Mouse (Mus musculus): ENCODE data around the gene Xpo6. TPM values are rescaled to one million over a fixed set of nuclear protein-coding genes. Genes with fewer than 3 reads are reported as not detected.

Gene Xpo6
- polyA plus RNA-seq, 1 experiment from 2014 or later = 60.8 TPM

- Histone ChIP-seq H3K9ac (replicated peaks; ENCODE audit: low read length) (no peak overlapping the region), H3K36me3 (replicated peaks; ENCODE audit: control insufficient read depth, insufficient read depth, low read depth, low read length) (no peaks in the 10 kb centered on the region), H3K4me1 (ENCODE audit: control insufficient read depth, insufficient read depth, low read length) (no peaks in the 10 kb centered on the region), H3K27ac (replicated peaks; ENCODE audit: low read depth, low read length) (no peak overlapping the region), H3K9me3 (replicated peaks; ENCODE audit: control insufficient read depth, low read length) (no peaks in the 10 kb centered on the region), H3K4me2 (ENCODE audit: low read depth, low read length) (no peak overlapping the region), H3K27me3 (ENCODE audit: control insufficient read depth, insufficient read depth, low read length) (no peaks in the 10 kb centered on the region), H3K4me3 (ENCODE audit: low read depth, low read length) (no peak overlapping the region)
- no peak for DNase-seq (ENCODE audit: low spot score)
- WGBS = 83% methylated on average over 1 of the region's 1 CpGs
- no peak for ATAC-seq (replicated peaks; ENCODE audit: insufficient number of reproducible peaks, low FRiP score, low TSS enrichment, low read depth)
These were observed 10.8 kb downstream of the Xpo6 start for GRCm38 (mm10) chr7:126189517-126189916.

- H3K4me1 ChIP-seq (ENCODE audit: control insufficient read depth, insufficient read depth, low read length) = peaks cover 6% of the 10 kb centered on the region; the same call in 1 of the 2 replicates
- H3K4me3 ChIP-seq (ENCODE audit: low read depth, low read length) = no peak overlapping the region
- H3K27me3 ChIP-seq (ENCODE audit: control insufficient read depth, insufficient read depth, low read length) = no peaks in the 10 kb centered on the region
- DNase-seq (ENCODE audit: low spot score) (no peak), ATAC-seq (replicated peaks; ENCODE audit: insufficient number of reproducible peaks, low FRiP score, low TSS enrichment, low read depth) (no peak)
- H3K9me3 ChIP-seq (replicated peaks; ENCODE audit: control insufficient read depth, low read length) = no peaks in the 10 kb centered on the region
- H3K27ac ChIP-seq (replicated peaks; ENCODE audit: low read depth, low read length) = no peak overlapping the region
- no peak overlapping the region for H3K9ac ChIP-seq (replicated peaks; ENCODE audit: low read length)
- H3K4me2 ChIP-seq (ENCODE audit: low read depth, low read length) = no peak overlapping the region
- H3K36me3 ChIP-seq (replicated peaks; ENCODE audit: control insufficient read depth, insufficient read depth, low read depth, low read length) = no peaks in the 10 kb centered on the region
These were observed 14.3 kb downstream of the Xpo6 start for GRCm38 (mm10) chr7:126185999-126186398.

GRCm38 (mm10) chr7:126183583-126183982, 16.7 kb downstream of the Xpo6 start:
- WGBS = 78% methylated on average over 1 of the region's 1 CpGs
- H3K9ac ChIP-seq (replicated peaks; ENCODE audit: low read length) = no peak overlapping the region
- no peak for DNase-seq (ENCODE audit: low spot score)
- no peak overlapping the region for H3K4me3 ChIP-seq (ENCODE audit: low read depth, low read length)
- no peaks in the 10 kb centered on the region for H3K9me3 ChIP-seq (replicated peaks; ENCODE audit: control insufficient read depth, low read length)
- no peak for ATAC-seq (replicated peaks; ENCODE audit: insufficient number of reproducible peaks, low FRiP score, low TSS enrichment, low read depth)
- H3K27me3 ChIP-seq (ENCODE audit: control insufficient read depth, insufficient read depth, low read length) = no peaks in the 10 kb centered on the region
- no peak overlapping the region for H3K4me2 ChIP-seq (ENCODE audit: low read depth, low read length)
- H3K36me3 ChIP-seq (replicated peaks; ENCODE audit: control insufficient read depth, insufficient read depth, low read depth, low read length) = no peaks in the 10 kb centered on the region
- peaks cover 6% of the 10 kb centered on the region; the same call in 1 of the 2 replicates for H3K4me1 ChIP-seq (ENCODE audit: control insufficient read depth, insufficient read depth, low read length)
- no peak overlapping the region for H3K27ac ChIP-seq (replicated peaks; ENCODE audit: low read depth, low read length)

GRCm38 (mm10) chr7:126181487-126181886, 18.8 kb downstream of the Xpo6 start:
- no peak overlapping the region for H3K27ac ChIP-seq (replicated peaks; ENCODE audit: low read depth, low read length)
- H3K36me3 ChIP-seq (replicated peaks; ENCODE audit: control insufficient read depth, insufficient read depth, low read depth, low read length) = no peaks in the 10 kb centered on the region
- ATAC-seq (replicated peaks; ENCODE audit: insufficient number of reproducible peaks, low FRiP score, low TSS enrichment, low read depth) (no peak), DNase-seq (ENCODE audit: low spot score) (no peak)
- no peak overlapping the region for H3K4me3 ChIP-seq (ENCODE audit: low read depth, low read length)
- H3K9ac ChIP-seq (replicated peaks; ENCODE audit: low read length) = no peak overlapping the region
- no peak overlapping the region for H3K4me2 ChIP-seq (ENCODE audit: low read depth, low read length)
- H3K27me3 ChIP-seq (ENCODE audit: control insufficient read depth, insufficient read depth, low read length) = no peaks in the 10 kb centered on the region
- peaks cover 6% of the 10 kb centered on the region; the same call in 1 of the 2 replicates for H3K4me1 ChIP-seq (ENCODE audit: control insufficient read depth, insufficient read depth, low read length)
- no peaks in the 10 kb centered on the region for H3K9me3 ChIP-seq (replicated peaks; ENCODE audit: control insufficient read depth, low read length)

DNA sequence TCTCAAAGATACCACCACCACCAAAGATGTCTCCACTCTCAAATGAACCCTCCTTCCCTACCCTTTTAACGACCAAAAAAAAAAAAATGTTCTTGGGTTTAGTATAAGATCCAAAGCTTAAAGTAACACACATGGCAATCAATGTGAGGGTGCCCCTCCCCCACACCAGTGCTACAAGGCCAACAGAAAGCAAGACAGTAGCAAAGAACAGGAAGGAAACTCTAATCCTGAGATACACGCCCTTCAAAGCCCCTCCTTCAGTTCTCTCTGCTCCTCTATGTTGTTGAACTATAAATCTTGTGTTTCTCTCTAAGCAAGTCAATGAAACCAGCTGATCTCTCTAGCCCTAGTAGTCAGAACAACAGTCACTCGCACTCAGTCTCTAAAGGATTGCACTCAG, 19.3 kb downstream of the Xpo6 start:
- H3K9ac ChIP-seq (replicated peaks; ENCODE audit: low read length) = no peak overlapping the region
- ATAC-seq (replicated peaks; ENCODE audit: insufficient number of reproducible peaks, low FRiP score, low TSS enrichment, low read depth) = no peak
- H3K9me3 ChIP-seq (replicated peaks; ENCODE audit: control insufficient read depth, low read length) = no peaks in the 10 kb centered on the region
- no peak overlapping the region for H3K4me3 ChIP-seq (ENCODE audit: low read depth, low read length)
- H3K36me3 ChIP-seq (replicated peaks; ENCODE audit: control insufficient read depth, insufficient read depth, low read depth, low read length) = no peaks in the 10 kb centered on the region
- H3K4me2 ChIP-seq (ENCODE audit: low read depth, low read length) = no peak overlapping the region
- WGBS = 59% methylated on average over 3 of the region's 3 CpGs
- H3K4me1 ChIP-seq (ENCODE audit: control insufficient read depth, insufficient read depth, low read length) = peaks cover 6% of the 10 kb centered on the region; the same call in 1 of the 2 replicates
- H3K27ac ChIP-seq (replicated peaks; ENCODE audit: low read depth, low read length) = no peak overlapping the region
- peak; percentile 19 for DNase-seq (ENCODE audit: low spot score)
- H3K27me3 ChIP-seq (ENCODE audit: control insufficient read depth, insufficient read depth, low read length) = no peaks in the 10 kb centered on the region

DNA sequence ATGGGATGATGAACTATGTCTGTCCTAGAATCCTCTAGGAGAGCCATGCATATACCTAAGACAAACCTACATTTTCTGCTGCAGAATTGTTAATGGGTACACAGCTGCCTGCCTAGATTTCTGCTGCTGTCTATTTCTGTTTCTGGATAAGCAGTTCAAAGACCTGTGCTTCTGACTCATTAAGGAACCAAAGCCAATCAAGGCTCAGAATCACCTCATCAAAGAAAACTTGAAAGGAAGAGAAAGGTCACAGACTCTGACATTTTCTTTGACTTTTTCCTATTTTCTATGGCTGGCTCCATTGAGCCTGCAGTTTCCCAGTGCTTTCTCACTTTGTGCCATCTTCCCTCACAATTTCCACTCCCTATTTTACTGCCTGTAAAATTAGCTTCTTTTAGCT, 21.5 kb downstream of the Xpo6 start:
- H3K27me3 ChIP-seq (ENCODE audit: control insufficient read depth, insufficient read depth, low read length) = no peaks in the 10 kb centered on the region
- H3K9me3 ChIP-seq (replicated peaks; ENCODE audit: control insufficient read depth, low read length) = no peaks in the 10 kb centered on the region
- DNase-seq (ENCODE audit: low spot score) (no peak), ATAC-seq (replicated peaks; ENCODE audit: insufficient number of reproducible peaks, low FRiP score, low TSS enrichment, low read depth) (no peak)
- H3K36me3 ChIP-seq (replicated peaks; ENCODE audit: control insufficient read depth, insufficient read depth, low read depth, low read length) = no peaks in the 10 kb centered on the region
- no peak overlapping the region for H3K4me2 ChIP-seq (ENCODE audit: low read depth, low read length)
- H3K4me1 ChIP-seq (ENCODE audit: control insufficient read depth, insufficient read depth, low read length) = peaks cover 6% of the 10 kb centered on the region; the same call in 1 of the 2 replicates
- H3K4me3 ChIP-seq (ENCODE audit: low read depth, low read length) = no peak overlapping the region
- H3K27ac ChIP-seq (replicated peaks; ENCODE audit: low read depth, low read length) = no peak overlapping the region
- no peak overlapping the region for H3K9ac ChIP-seq (replicated peaks; ENCODE audit: low read length)

DNA sequence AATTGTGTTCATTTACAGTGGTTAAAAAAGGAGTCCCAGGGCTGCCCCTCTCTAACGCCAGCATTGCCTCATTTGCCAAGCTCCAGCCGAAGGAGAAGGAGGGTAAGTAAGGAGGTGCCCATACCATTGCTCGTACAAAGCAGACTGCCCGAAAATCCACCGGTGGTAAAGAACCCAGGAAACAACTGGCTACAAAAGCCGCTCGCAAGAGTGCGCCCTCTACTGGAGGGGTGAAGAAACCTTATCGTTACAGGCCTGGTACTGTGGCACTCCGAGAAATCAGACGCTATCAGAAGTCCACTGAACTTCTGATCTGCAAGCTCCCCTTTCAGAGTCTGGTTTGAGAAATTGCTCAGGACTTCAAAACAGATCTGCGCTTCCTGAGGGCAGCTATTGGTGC, 24.3 kb downstream of the Xpo6 start:
- no peak overlapping the region for H3K4me2 ChIP-seq (ENCODE audit: low read depth, low read length)
- no peak overlapping the region for H3K4me3 ChIP-seq (ENCODE audit: low read depth, low read length)
- no peaks in the 10 kb centered on the region for H3K9me3 ChIP-seq (replicated peaks; ENCODE audit: control insufficient read depth, low read length)
- ATAC-seq (replicated peaks; ENCODE audit: insufficient number of reproducible peaks, low FRiP score, low TSS enrichment, low read depth) = no peak
- H3K9ac ChIP-seq (replicated peaks; ENCODE audit: low read length) = no peak overlapping the region
- DNase-seq (ENCODE audit: low spot score) = no peak
- no peaks in the 10 kb centered on the region for H3K27me3 ChIP-seq (ENCODE audit: control insufficient read depth, insufficient read depth, low read length)
- H3K27ac ChIP-seq (replicated peaks; ENCODE audit: low read depth, low read length) = no peak overlapping the region
- 0 out of 2 replicates have a peak, but pooled peaks cover under 1% of the 10 kb centered on the region for H3K4me1 ChIP-seq (ENCODE audit: control insufficient read depth, insufficient read depth, low read length)
- H3K36me3 ChIP-seq (replicated peaks; ENCODE audit: control insufficient read depth, insufficient read depth, low read depth, low read length) = peaks cover 3% of the 10 kb centered on the region; the same call in 1 of the 2 replicates
- 93% methylated on average over 12 of the region's 12 CpGs for WGBS

GRCm38 (mm10) chr7:126175456-126175855, 24.8 kb downstream of the Xpo6 start:
- H3K4me3 ChIP-seq (ENCODE audit: low read depth, low read length) = no peak overlapping the region
- no peak overlapping the region for H3K27ac ChIP-seq (replicated peaks; ENCODE audit: low read depth, low read length)
- peaks cover 3% of the 10 kb centered on the region; the same call in 1 of the 2 replicates for H3K36me3 ChIP-seq (replicated peaks; ENCODE audit: control insufficient read depth, insufficient read depth, low read depth, low read length)
- no peak overlapping the region for H3K9ac ChIP-seq (replicated peaks; ENCODE audit: low read length)
- ATAC-seq (replicated peaks; ENCODE audit: insufficient number of reproducible peaks, low FRiP score, low TSS enrichment, low read depth) = no peak
- H3K4me1 ChIP-seq (ENCODE audit: control insufficient read depth, insufficient read depth, low read length) = no peaks in the 10 kb centered on the region
- H3K27me3 ChIP-seq (ENCODE audit: control insufficient read depth, insufficient read depth, low read length) = no peaks in the 10 kb centered on the region
- no peaks in the 10 kb centered on the region for H3K9me3 ChIP-seq (replicated peaks; ENCODE audit: control insufficient read depth, low read length)
- 89% methylated on average over 7 of the region's 7 CpGs for WGBS
- H3K4me2 ChIP-seq (ENCODE audit: low read depth, low read length) = no peak overlapping the region
- DNase-seq (ENCODE audit: low spot score) = no peak
